Mouse (Mus musculus) midbrain, embryonic 15.5 days (tissue): ENCODE measurements around the gene Herpud2. TPM values are rescaled to one million over a fixed set of nuclear protein-coding genes. Genes with fewer than 3 reads are reported as not detected.

Experiments
- ATAC-seq: fragments of 200-750 bp; cut with Nextera tagmentation; replicated peaks from 2 replicates; pipeline ENCODE4 v1.8.0; 2017; ENCODE audit warnings: moderate TSS enrichment
- H3K27ac ChIP-seq: fragments of 300-500 bp; sonication (generic); 2 replicates; pipeline ENCODE4 v1.5.1; 2015; ENCODE audit warnings: mild to moderate bottlenecking, inconsistent platforms
- H3K27me3 ChIP-seq: fragments of 300-500 bp; sonication (generic); replicated peaks from 2 replicates; pipeline ENCODE4 v1.6.1; 2015; ENCODE audit warnings: inconsistent platforms
- H3K36me3 ChIP-seq: fragments of 300-500 bp; sonication (generic); replicated peaks from 2 replicates; pipeline ENCODE4 v1.6.1; 2015; ENCODE audit warnings: inconsistent platforms
- H3K4me1 ChIP-seq: fragments of 300-500 bp; sonication (generic); 2 replicates; pipeline ENCODE4 v1.6.1; 2015; ENCODE audit warnings: inconsistent platforms
- H3K4me2 ChIP-seq: fragments of 300-500 bp; sonication (generic); 2 replicates; pipeline ENCODE4 v1.6.1; 2015; ENCODE audit warnings: inconsistent platforms, mild to moderate bottlenecking, moderate library complexity
- H3K4me3 ChIP-seq: fragments of 300-500 bp; sonication (generic); 2 replicates; pipeline ENCODE4 v1.5.1; 2015; ENCODE audit warnings: mild to moderate bottlenecking, inconsistent platforms
- H3K9ac ChIP-seq: fragments of 300-500 bp; sonication (generic); 2 replicates; pipeline ENCODE4 v1.6.1; 2015; ENCODE audit warnings: mild to moderate bottlenecking, inconsistent platforms
- H3K9me3 ChIP-seq: fragments of 300-500 bp; sonication (generic); 2 replicates; pipeline ENCODE4 v1.6.1; 2016; ENCODE audit warnings: inconsistent platforms
- WGBS: fragments of 180-500 bp; shearing (Covaris S2); methylation state at CpG from one replicate; pipeline ENCODE4 v1.1.7; 2015; ENCODE audit warnings: mixed read lengths; 5-methylcytosine and 5-hydroxymethylcytosine counted together
- polyA plus RNA-seq: library from polyadenylated mRNA; unstranded; fragments of >200 nt; fragmentation: Nextera tagmentation; extraction: Ambion mirVana; gene quantifications from 2 replicates; pipeline ENCODE4 v1.2.1, GENCODE M21; 2015

Herpud2 gene
- polyA plus RNA-seq, 1 experiment from 2014 or later: 33.6 TPM

GRCm38 (mm10) chr9:25072666-25073065 lies 79.0 kb downstream of the Herpud2 start:
- Histone ChIP-seq H3K9ac (no peak overlapping the region), H3K4me3 (no peak overlapping the region), H3K9me3 (no peaks in the 10 kb centered on the region), H3K27ac (no peak overlapping the region), H3K4me1 (no peaks in the 10 kb centered on the region), H3K4me2 (no peak overlapping the region), H3K27me3 (no peaks in the 10 kb centered on the region), H3K36me3 (no peaks in the 10 kb centered on the region)
- 89% methylated on average over 1 of the region's 1 CpGs for WGBS
- no peak for ATAC-seq

DNA sequence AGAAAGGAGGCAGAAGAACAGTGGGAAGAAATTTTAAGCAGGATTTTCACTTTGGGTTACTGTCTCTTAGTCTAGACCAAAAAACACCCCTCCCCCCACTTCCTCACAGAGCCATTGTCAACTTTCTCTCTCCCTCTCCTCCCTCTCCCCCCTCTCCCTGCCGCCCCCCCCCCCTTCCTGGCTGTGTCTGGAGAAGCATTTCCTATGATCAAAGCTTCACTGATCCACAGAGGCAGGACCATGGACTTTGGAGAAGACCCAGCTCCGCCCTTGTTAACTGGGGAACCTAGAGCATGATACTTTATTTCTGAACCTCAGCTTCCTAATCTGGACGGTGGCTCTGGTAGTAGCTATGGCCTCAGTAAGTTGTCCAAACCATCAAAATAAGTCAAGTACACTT lies 92.9 kb downstream of the Herpud2 start:
- ATAC-seq: no peak
- 51% methylated on average over 2 of the region's 3 CpGs for WGBS
- H3K27me3 ChIP-seq: no peaks in the 10 kb centered on the region
- H3K36me3 ChIP-seq: no peaks in the 10 kb centered on the region
- H3K27ac ChIP-seq: no peak overlapping the region
- H3K4me2 ChIP-seq: no peak overlapping the region
- H3K4me3 ChIP-seq: no peak overlapping the region
- peaks cover 7% of the 10 kb centered on the region; the same call in 1 of the 2 replicates for H3K9me3 ChIP-seq
- no peaks in the 10 kb centered on the region for H3K4me1 ChIP-seq
- H3K9ac ChIP-seq: no peak overlapping the region

Other genes with a start within 250 kb of the Herpud2 start
- not detected in 2 replicates for gene Gm10181, start 62.4 kb downstream of the Herpud2 start, polyA plus RNA-seq
- gene Sept7, start 100.6 kb upstream of the Herpud2 start, polyA plus RNA-seq: 225 and 229 TPM in 2 replicates